Mouse (Mus musculus): ENCODE measurements around the gene 6820408C15Rik. TPM values are rescaled to one million over a fixed set of nuclear protein-coding genes. Genes with fewer than 3 reads are reported as not detected.

The 6820408C15Rik gene
- polyA plus RNA-seq (2016; fragmentation: Nextera tagmentation; extraction: Ambion mirVana), result 2.0 and 3.6 TPM in 2 replicates

- Histone ChIP-seq H3K27ac (peak within 1 kb of the TSS; percentile 97), H3K9me3 (replicated peaks) (0 out of 2 replicates have a peak, but pooled peaks cover 3% of the 10 kb centered on the region), H3K4me1 (peaks cover 35% of the 10 kb centered on the region), H3K27me3 (no peaks in the 10 kb centered on the region), H3K36me3 (no peaks in the 10 kb centered on the region), H3K4me2 (replicated peaks) (peak within 1 kb of the TSS; percentile 84), H3K9ac (peak within 1 kb of the TSS; percentile 97), H3K4me3 (peak within 1 kb of the TSS; percentile 95)
- WGBS, result 26% methylated on average over 4 of the region's 4 CpGs
- ATAC-seq (ENCODE audit: low FRiP score), result no peak
Measured at GRCm38 (mm10) chr2:152415287-152415686, at the start of gene 6820408C15Rik. Gene 6820408C15Rik, plus strand, starts transcription at chr2:152415587.

GRCm38 (mm10) chr2:152367917-152368316 is 47.5 kb upstream of the 6820408C15Rik start:
- Histone ChIP-seq H3K27ac (no peak overlapping the region), H3K36me3 (no peaks in the 10 kb centered on the region), H3K4me3 (no peak overlapping the region), H3K4me2 (replicated peaks) (no peak overlapping the region), H3K9ac (no peak overlapping the region), H3K27me3 (peaks cover 4% of the 10 kb centered on the region; the same call in 1 of the 2 replicates), H3K9me3 (replicated peaks) (no peaks in the 10 kb centered on the region), H3K4me1 (no peaks in the 10 kb centered on the region; the same call in 1 of the 2 replicates)
- 90% methylated on average over 5 of the region's 5 CpGs for WGBS
- no peak for ATAC-seq (ENCODE audit: low FRiP score)

GRCm38 (mm10) chr2:152368532-152369140 is 46.8 kb upstream of the 6820408C15Rik start:
- H3K36me3 ChIP-seq, result no peaks in the 10 kb centered on the region
- no peak overlapping the region; the same call in 1 of the 2 replicates for H3K4me2 ChIP-seq (replicated peaks)
- H3K9ac ChIP-seq, result no peak overlapping the region
- no peaks in the 10 kb centered on the region for H3K9me3 ChIP-seq (replicated peaks)
- H3K27me3 ChIP-seq, result peaks cover 4% of the 10 kb centered on the region; the same call in 1 of the 2 replicates
- no peak overlapping the region for H3K4me3 ChIP-seq
- 35% methylated on average over 14 of the region's 14 CpGs for WGBS
- ATAC-seq (ENCODE audit: low FRiP score), result peak; percentile 30; the same call in 1 of the 2 replicates
- no peaks in the 10 kb centered on the region; the same call in 1 of the 2 replicates for H3K4me1 ChIP-seq
- H3K27ac ChIP-seq, result no peak overlapping the region

GRCm38 (mm10) chr2:152372104-152372503 is 43.3 kb upstream of the 6820408C15Rik start:
- Histone ChIP-seq H3K4me2 (replicated peaks) (no peak overlapping the region), H3K9ac (no peak overlapping the region), H3K27me3 (peaks cover 13% of the 10 kb centered on the region), H3K9me3 (replicated peaks) (no peaks in the 10 kb centered on the region), H3K27ac (no peak overlapping the region), H3K4me1 (peaks cover 30% of the 10 kb centered on the region), H3K36me3 (no peaks in the 10 kb centered on the region), H3K4me3 (no peak overlapping the region)
- ATAC-seq (ENCODE audit: low FRiP score), result no peak
- WGBS, result 87% methylated on average over 7 of the region's 7 CpGs

GRCm38 (mm10) chr2:152372661-152373060 is 42.7 kb upstream of the 6820408C15Rik start:
- H3K27me3 ChIP-seq, result peaks cover 15% of the 10 kb centered on the region
- ATAC-seq (ENCODE audit: low FRiP score), result no peak
- no peaks in the 10 kb centered on the region for H3K9me3 ChIP-seq (replicated peaks)
- no peak overlapping the region for H3K27ac ChIP-seq
- H3K36me3 ChIP-seq, result no peaks in the 10 kb centered on the region
- no peak overlapping the region for H3K4me2 ChIP-seq (replicated peaks)
- H3K4me3 ChIP-seq, result no peak overlapping the region
- H3K4me1 ChIP-seq, result peaks cover 30% of the 10 kb centered on the region
- WGBS, result 73% methylated on average over 4 of the region's 4 CpGs
- H3K9ac ChIP-seq, result no peak overlapping the region

GRCm38 (mm10) chr2:152373547-152373946 is 41.8 kb upstream of the 6820408C15Rik start:
- H3K9me3 ChIP-seq (replicated peaks), result no peaks in the 10 kb centered on the region
- ATAC-seq (ENCODE audit: low FRiP score), result no peak
- H3K4me2 ChIP-seq (replicated peaks), result no peak overlapping the region
- H3K27ac ChIP-seq, result no peak overlapping the region
- H3K9ac ChIP-seq, result no peak overlapping the region
- H3K36me3 ChIP-seq, result no peaks in the 10 kb centered on the region
- H3K4me1 ChIP-seq, result peaks cover 30% of the 10 kb centered on the region
- WGBS, result 86% methylated on average over 9 of the region's 9 CpGs
- no peak overlapping the region for H3K4me3 ChIP-seq
- H3K27me3 ChIP-seq, result peaks cover 15% of the 10 kb centered on the region

GRCm38 (mm10) chr2:152375652-152376344 is 39.6 kb upstream of the 6820408C15Rik start:
- peaks cover 30% of the 10 kb centered on the region for H3K4me1 ChIP-seq
- WGBS, result 3% methylated on average over 20 of the region's 21 CpGs
- peak overlapping the region; percentile 53 for H3K4me2 ChIP-seq (replicated peaks)
- H3K9ac ChIP-seq, result peak overlapping the region; percentile 59
- H3K27ac ChIP-seq, result peak overlapping the region; percentile 92
- peaks cover 15% of the 10 kb centered on the region for H3K27me3 ChIP-seq
- peak; percentile 91 for ATAC-seq (ENCODE audit: low FRiP score)
- no peaks in the 10 kb centered on the region for H3K9me3 ChIP-seq (replicated peaks)
- peak overlapping the region; percentile 34 for H3K4me3 ChIP-seq
- H3K36me3 ChIP-seq, result no peaks in the 10 kb centered on the region

GRCm38 (mm10) chr2:152376345-152376741 is 39.0 kb upstream of the 6820408C15Rik start, which contains the start of gene Nrsn2:
Gene Nrsn2, minus strand, starts transcription at chr2:152376638.
- Histone ChIP-seq H3K4me3 (peak within 1 kb of the TSS; percentile 34), H3K9me3 (replicated peaks) (no peaks in the 10 kb centered on the region), H3K36me3 (no peaks in the 10 kb centered on the region), H3K4me1 (peaks cover 30% of the 10 kb centered on the region), H3K4me2 (replicated peaks) (peak within 1 kb of the TSS; percentile 53), H3K27ac (peak within 1 kb of the TSS; percentile 92), H3K27me3 (peaks cover 15% of the 10 kb centered on the region), H3K9ac (peak within 1 kb of the TSS; percentile 59)
- WGBS, result under 1% methylated on average over 16 of the region's 16 CpGs
- peak; percentile 71 for ATAC-seq (ENCODE audit: low FRiP score)

- Histone ChIP-seq H3K27ac (no peak overlapping the region), H3K27me3 (no peaks in the 10 kb centered on the region), H3K36me3 (no peaks in the 10 kb centered on the region), H3K9ac (no peak overlapping the region), H3K4me2 (replicated peaks) (no peak overlapping the region), H3K4me1 (no peaks in the 10 kb centered on the region), H3K4me3 (no peak overlapping the region), H3K9me3 (replicated peaks) (no peaks in the 10 kb centered on the region)
- WGBS, result 91% methylated on average over 4 of the region's 4 CpGs
- ATAC-seq (ENCODE audit: low FRiP score), result no peak
Measured at GRCm38 (mm10) chr2:152384191-152384590, 31.2 kb upstream of the 6820408C15Rik start.

GRCm38 (mm10) chr2:152392786-152393185 is 22.6 kb upstream of the 6820408C15Rik start:
- H3K27ac ChIP-seq, result no peak overlapping the region
- H3K4me2 ChIP-seq (replicated peaks), result peak overlapping the region; percentile 76; the same call in 1 of the 2 replicates
- peaks cover 31% of the 10 kb centered on the region for H3K4me1 ChIP-seq
- H3K4me3 ChIP-seq, result no peak overlapping the region
- WGBS, result 13% methylated on average over 3 of the region's 3 CpGs
- no peaks in the 10 kb centered on the region for H3K27me3 ChIP-seq
- peaks cover 13% of the 10 kb centered on the region; the same call in 1 of the 2 replicates for H3K36me3 ChIP-seq
- no peaks in the 10 kb centered on the region for H3K9me3 ChIP-seq (replicated peaks)
- H3K9ac ChIP-seq, result no peak overlapping the region
- no peak for ATAC-seq (ENCODE audit: low FRiP score)

GRCm38 (mm10) chr2:152393225-152394017 is 22.0 kb upstream of the 6820408C15Rik start:
- no peak for ATAC-seq (ENCODE audit: low FRiP score)
- Histone ChIP-seq H3K4me2 (replicated peaks) (peak overlapping the region; percentile 76), H3K4me1 (peaks cover 31% of the 10 kb centered on the region), H3K27me3 (no peaks in the 10 kb centered on the region), H3K27ac (no peak overlapping the region), H3K36me3 (peaks cover 13% of the 10 kb centered on the region; the same call in 1 of the 2 replicates), H3K9me3 (replicated peaks) (no peaks in the 10 kb centered on the region), H3K4me3 (0 out of 2 replicates have a peak overlapping the region, but pooled peaks have one; percentile 90), H3K9ac (0 out of 2 replicates have a peak overlapping the region, but pooled peaks have one; percentile 32)
- 53% methylated on average over 9 of the region's 9 CpGs for WGBS
